Mouse (Mus musculus) liver, embryonic 14.5 days (tissue): ENCODE measurements around the gene Isg20l2.

Experiments
- CTCF ChIP-seq: IDR thresholded peaks from 2 replicates; pipeline ENCODE4 v1.5.1; 2016; ENCODE audit warnings: antibody characterized with exemption, low read depth, control low read depth
- EP300 ChIP-seq: IDR thresholded peaks from 2 replicates; pipeline ENCODE4 v1.6.1; 2016; ENCODE audit warnings: antibody characterized with exemption, low read depth

DNA sequence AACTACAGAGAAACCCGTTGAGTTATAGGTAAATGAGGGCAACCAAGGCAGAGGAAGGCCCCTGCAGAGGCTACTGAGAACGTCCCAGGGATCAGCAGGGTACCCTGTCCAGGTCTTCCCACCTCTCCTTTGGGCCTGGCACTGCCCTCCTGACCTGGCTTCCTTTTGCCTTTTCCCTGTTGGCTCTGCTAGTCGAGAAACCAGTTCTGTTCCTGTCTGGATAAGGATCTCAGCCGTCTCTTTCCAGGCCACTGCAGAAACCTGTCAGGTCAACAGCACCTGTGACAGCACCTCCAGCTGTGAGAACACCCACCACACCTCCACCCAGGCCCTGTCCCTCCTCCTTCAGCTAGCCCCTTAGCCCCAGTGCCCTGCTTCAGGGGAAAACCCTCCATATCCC lies 28.4 kb downstream of the Isg20l2 start:
- TF ChIP-seq CTCF (no peak), EP300 (no peak)
